Mouse (Mus musculus): ENCODE results near the gene Trpv4. TPM values are rescaled to one million over a fixed set of nuclear protein-coding genes. Genes with fewer than 3 reads are reported as not detected.

Gene Trpv4
- polyA plus RNA-seq, 1 experiment from 2014 or later: 0.92 TPM

GRCm38 (mm10) chr5:114611256-114611655, 47.0 kb downstream of the Trpv4 start:
- no peak overlapping the region for H3K4me2 ChIP-seq (replicated peaks)
- 82% methylated on average over 10 of the region's 10 CpGs for WGBS

GRCm38 (mm10) chr5:114608516-114608915, 49.7 kb downstream of the Trpv4 start:
- ATAC-seq: no peak
- H3K4me3 ChIP-seq (replicated peaks): no peak overlapping the region

More at GRCm38 (mm10) chr5:114611256-114611655, 47.0 kb downstream of the Trpv4 start:
- Histone ChIP-seq H3K36me3 (0 out of 2 replicates have a peak, but pooled peaks cover 6% of the 10 kb centered on the region), H3K9me3 (no peaks in the 10 kb centered on the region), H3K4me1 (replicated peaks) (peaks cover 20% of the 10 kb centered on the region), H3K27me3 (replicated peaks) (no peaks in the 10 kb centered on the region), H3K4me3 (replicated peaks) (no peak overlapping the region), H3K9ac (no peak overlapping the region), H3K27ac (no peak overlapping the region)
- no peak for ATAC-seq

GRCm38 (mm10) chr5:114607651-114608050, 50.6 kb downstream of the Trpv4 start:
- no peak overlapping the region for H3K4me3 ChIP-seq (replicated peaks)
- no peaks in the 10 kb centered on the region for H3K9me3 ChIP-seq
- peak overlapping the region; percentile 36; the same call in 1 of the 2 replicates for H3K27ac ChIP-seq
- H3K36me3 ChIP-seq: 0 out of 2 replicates have a peak, but pooled peaks cover 6% of the 10 kb centered on the region
- no peak overlapping the region for H3K4me2 ChIP-seq (replicated peaks)
- no peaks in the 10 kb centered on the region for H3K27me3 ChIP-seq (replicated peaks)
- peaks cover 28% of the 10 kb centered on the region for H3K4me1 ChIP-seq (replicated peaks)
- 46% methylated on average over 8 of the region's 8 CpGs for WGBS
- no peak overlapping the region for H3K9ac ChIP-seq
- no peak for ATAC-seq

More at GRCm38 (mm10) chr5:114608516-114608915, 49.7 kb downstream of the Trpv4 start:
- Histone ChIP-seq H3K36me3 (0 out of 2 replicates have a peak, but pooled peaks cover 6% of the 10 kb centered on the region), H3K27ac (no peak overlapping the region), H3K4me2 (replicated peaks) (no peak overlapping the region), H3K4me1 (replicated peaks) (peaks cover 28% of the 10 kb centered on the region), H3K9me3 (no peaks in the 10 kb centered on the region), H3K9ac (no peak overlapping the region), H3K27me3 (replicated peaks) (no peaks in the 10 kb centered on the region)
- 8% methylated on average over 12 of the region's 12 CpGs for WGBS

GRCm38 (mm10) chr5:114605981-114606380, 52.2 kb downstream of the Trpv4 start:
- Histone ChIP-seq H3K27me3 (replicated peaks) (no peaks in the 10 kb centered on the region), H3K27ac (no peak overlapping the region), H3K9me3 (no peaks in the 10 kb centered on the region), H3K4me2 (replicated peaks) (no peak overlapping the region), H3K36me3 (0 out of 2 replicates have a peak, but pooled peaks cover 1% of the 10 kb centered on the region), H3K4me1 (replicated peaks) (peaks cover 34% of the 10 kb centered on the region), H3K4me3 (replicated peaks) (no peak overlapping the region), H3K9ac (no peak overlapping the region)
- 76% methylated on average over 6 of the region's 6 CpGs for WGBS
- ATAC-seq: no peak

DNA sequence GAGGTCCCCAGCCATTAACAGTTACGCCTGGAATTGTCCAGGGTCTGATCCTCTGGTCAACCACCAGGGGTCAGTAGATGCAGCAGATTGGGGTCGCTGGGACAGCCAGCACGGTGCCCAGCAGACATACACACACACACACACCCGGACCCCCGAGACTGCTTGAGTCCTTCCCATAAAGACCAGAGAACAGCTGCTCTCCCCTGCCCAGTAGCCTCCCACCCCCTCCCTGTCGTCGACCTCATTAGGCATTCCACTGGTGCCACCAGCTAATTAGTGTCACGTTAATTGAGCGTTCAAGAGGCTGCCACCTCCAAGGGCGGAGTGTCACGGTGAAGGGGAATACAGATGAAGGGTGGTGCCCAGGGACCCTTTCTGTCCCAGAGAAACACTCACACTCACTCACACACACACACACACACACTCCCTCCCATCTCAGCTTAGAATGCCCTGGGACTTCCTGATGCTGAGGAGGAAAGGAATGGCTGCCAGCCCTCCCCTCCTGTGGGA, 53.4 kb downstream of the Trpv4 start:
- H3K9me3 ChIP-seq: no peaks in the 10 kb centered on the region
- ATAC-seq: no peak
- H3K4me3 ChIP-seq (replicated peaks): no peak overlapping the region
- no peaks in the 10 kb centered on the region for H3K36me3 ChIP-seq
- no peak overlapping the region for H3K4me2 ChIP-seq (replicated peaks)
- no peaks in the 10 kb centered on the region for H3K27me3 ChIP-seq (replicated peaks)
- 39% methylated on average over 11 of the region's 11 CpGs for WGBS
- no peak overlapping the region for H3K9ac ChIP-seq
- H3K4me1 ChIP-seq (replicated peaks): peaks cover 34% of the 10 kb centered on the region
- no peak overlapping the region for H3K27ac ChIP-seq

GRCm38 (mm10) chr5:114603975-114604374, 54.2 kb downstream of the Trpv4 start:
- no peak overlapping the region for H3K9ac ChIP-seq
- H3K9me3 ChIP-seq: no peaks in the 10 kb centered on the region
- no peak overlapping the region for H3K4me2 ChIP-seq (replicated peaks)
- no peak overlapping the region for H3K4me3 ChIP-seq (replicated peaks)
- H3K27me3 ChIP-seq (replicated peaks): no peaks in the 10 kb centered on the region
- no peaks in the 10 kb centered on the region for H3K36me3 ChIP-seq
- WGBS: 78% methylated on average over 5 of the region's 5 CpGs
- no peak for ATAC-seq
- peaks cover 40% of the 10 kb centered on the region for H3K4me1 ChIP-seq (replicated peaks)
- no peak overlapping the region for H3K27ac ChIP-seq

- H3K36me3 ChIP-seq: no peaks in the 10 kb centered on the region
Observed at GRCm38 (mm10) chr5:114602012-114602411, 56.2 kb downstream of the Trpv4 start.

GRCm38 (mm10) chr5:114597652-114598051, 60.6 kb downstream of the Trpv4 start:
- Histone ChIP-seq H3K27ac (no peak overlapping the region), H3K4me1 (replicated peaks) (peaks cover 53% of the 10 kb centered on the region), H3K36me3 (no peaks in the 10 kb centered on the region), H3K4me3 (replicated peaks) (no peak overlapping the region), H3K27me3 (replicated peaks) (no peaks in the 10 kb centered on the region), H3K9ac (no peak overlapping the region), H3K9me3 (no peaks in the 10 kb centered on the region), H3K4me2 (replicated peaks) (no peak overlapping the region)
- WGBS: 33% methylated on average over 6 of the region's 6 CpGs
- no peak for ATAC-seq

More at GRCm38 (mm10) chr5:114602012-114602411, 56.2 kb downstream of the Trpv4 start:
- no peak overlapping the region for H3K4me2 ChIP-seq (replicated peaks)
- H3K4me3 ChIP-seq (replicated peaks): no peak overlapping the region
- no peak overlapping the region for H3K27ac ChIP-seq
- H3K9ac ChIP-seq: no peak overlapping the region
- ATAC-seq: no peak
- no peaks in the 10 kb centered on the region for H3K9me3 ChIP-seq
- no peaks in the 10 kb centered on the region for H3K27me3 ChIP-seq (replicated peaks)
- peaks cover 31% of the 10 kb centered on the region for H3K4me1 ChIP-seq (replicated peaks)
- WGBS: 67% methylated on average over 8 of the region's 8 CpGs

DNA sequence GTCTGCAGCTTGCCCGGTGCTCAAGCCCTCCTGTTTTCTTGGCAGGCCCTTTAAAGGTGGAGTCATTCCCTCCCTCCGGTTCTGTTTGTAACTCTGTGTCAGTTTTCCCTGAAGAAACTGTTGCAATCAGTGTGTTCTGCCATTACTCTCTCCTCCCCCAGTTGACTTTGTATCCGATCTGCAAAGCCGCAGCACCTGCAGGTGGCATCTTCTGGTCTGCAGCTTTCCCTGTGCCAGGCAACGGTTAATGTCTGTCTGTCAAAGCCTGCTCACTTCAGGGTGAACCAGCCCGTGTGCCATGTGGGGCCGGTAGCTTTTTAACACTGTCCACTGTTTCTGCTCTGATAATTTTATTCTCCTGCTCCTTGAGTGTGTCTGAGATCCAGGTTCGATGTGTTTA, 61.0 kb downstream of the Trpv4 start:
- H3K4me1 ChIP-seq (replicated peaks): peaks cover 57% of the 10 kb centered on the region
- no peak overlapping the region for H3K9ac ChIP-seq
- 32% methylated on average over 8 of the region's 8 CpGs for WGBS
- no peak overlapping the region for H3K4me2 ChIP-seq (replicated peaks)
- H3K4me3 ChIP-seq (replicated peaks): no peak overlapping the region
- no peak for ATAC-seq
- no peaks in the 10 kb centered on the region for H3K9me3 ChIP-seq
- H3K27ac ChIP-seq: no peak overlapping the region
- H3K36me3 ChIP-seq: no peaks in the 10 kb centered on the region
- H3K27me3 ChIP-seq (replicated peaks): no peaks in the 10 kb centered on the region

GRCm38 (mm10) chr5:114596604-114597003, 61.6 kb downstream of the Trpv4 start:
- H3K27me3 ChIP-seq (replicated peaks): no peaks in the 10 kb centered on the region
- no peaks in the 10 kb centered on the region for H3K36me3 ChIP-seq
- no peak for ATAC-seq
- 0 out of 2 replicates have a peak overlapping the region, but pooled peaks have one; percentile 3 for H3K4me2 ChIP-seq (replicated peaks)
- peak overlapping the region; percentile 22; the same call in 1 of the 2 replicates for H3K27ac ChIP-seq
- H3K9me3 ChIP-seq: no peaks in the 10 kb centered on the region
- no peak overlapping the region for H3K9ac ChIP-seq
- WGBS: 20% methylated on average over 10 of the region's 10 CpGs
- H3K4me3 ChIP-seq (replicated peaks): no peak overlapping the region
- H3K4me1 ChIP-seq (replicated peaks): peaks cover 58% of the 10 kb centered on the region

- H3K9me3 ChIP-seq: no peaks in the 10 kb centered on the region
- no peaks in the 10 kb centered on the region for H3K27me3 ChIP-seq (replicated peaks)
- H3K4me2 ChIP-seq (replicated peaks): peak overlapping the region; percentile 32
- no peak overlapping the region for H3K4me3 ChIP-seq (replicated peaks)
- ATAC-seq: peak; percentile 22; the same call in 1 of the 2 replicates
- peak overlapping the region; percentile 78 for H3K27ac ChIP-seq
- H3K36me3 ChIP-seq: no peaks in the 10 kb centered on the region
- WGBS: 26% methylated on average over 15 of the region's 15 CpGs
- no peak overlapping the region for H3K9ac ChIP-seq
- peaks cover 75% of the 10 kb centered on the region for H3K4me1 ChIP-seq (replicated peaks)
Observed at GRCm38 (mm10) chr5:114594741-114595241, 63.4 kb downstream of the Trpv4 start.

- H3K9ac ChIP-seq: no peak overlapping the region
- no peaks in the 10 kb centered on the region for H3K36me3 ChIP-seq
- H3K4me1 ChIP-seq (replicated peaks): peaks cover 76% of the 10 kb centered on the region
- H3K27ac ChIP-seq: peak overlapping the region; percentile 78
- WGBS: 63% methylated on average over 5 of the region's 5 CpGs
- H3K27me3 ChIP-seq (replicated peaks): no peaks in the 10 kb centered on the region
- no peaks in the 10 kb centered on the region for H3K9me3 ChIP-seq
- no peak overlapping the region for H3K4me3 ChIP-seq (replicated peaks)
- ATAC-seq: no peak
- no peak overlapping the region; the same call in 1 of the 2 replicates for H3K4me2 ChIP-seq (replicated peaks)
Observed at GRCm38 (mm10) chr5:114593949-114594348, 64.3 kb downstream of the Trpv4 start.
